Mouse (Mus musculus) kidney, postnatal 36 days (tissue): ENCODE data around the gene Flot2.

Experiments
- DNase-seq, 2 experiments: peaks; one replicate each; pipeline ENCODE4 v3.0.0; 2021 to 2022; ENCODE audit warnings: mixed read lengths in 2 of 2

The Flot2 gene

GRCm38 (mm10) chr11:78104501-78104900 is 66.8 kb downstream of the Flot2 start:
- DNase-seq: no peak
